Mouse (Mus musculus) c-Kit-negative CD71-positive TER-119-positive erythroid progenitor cells, embryonic 14.5 days (primary cell): Measurements from ENCODE around the gene Dscam.

ENCODE experiments used
- DNase-seq: peaks from one replicate; pipeline ENCODE4 v3.0.0-alpha.2; 2013; ENCODE audit warnings: low read depth, low spot score

Gene Dscam

GRCm38 (mm10) chr16:96761225-96761624 lies 409.3 kb downstream of the Dscam start:
- no peak for DNase-seq

GRCm38 (mm10) chr16:96759081-96759603 lies 411.4 kb downstream of the Dscam start:
- no peak for DNase-seq

- DNase-seq, result no peak
Measured at GRCm38 (mm10) chr16:96758381-96758780, 412.2 kb downstream of the Dscam start.

- DNase-seq, result no peak
Measured at GRCm38 (mm10) chr16:96757588-96758313, 412.8 kb downstream of the Dscam start.

- DNase-seq, result no peak
Measured at GRCm38 (mm10) chr16:96756994-96757393, 413.6 kb downstream of the Dscam start.

GRCm38 (mm10) chr16:96754971-96755504 lies 415.5 kb downstream of the Dscam start:
- DNase-seq, result no peak

- DNase-seq, result no peak
Measured at GRCm38 (mm10) chr16:96754381-96754780, 416.2 kb downstream of the Dscam start.

GRCm38 (mm10) chr16:96753781-96754173 lies 416.8 kb downstream of the Dscam start:
- no peak for DNase-seq

GRCm38 (mm10) chr16:96753164-96753780 lies 417.3 kb downstream of the Dscam start:
- DNase-seq, result no peak

- DNase-seq, result no peak
Measured at GRCm38 (mm10) chr16:96742475-96743255, 427.9 kb downstream of the Dscam start.

GRCm38 (mm10) chr16:96741336-96741735 lies 429.2 kb downstream of the Dscam start:
- no peak for DNase-seq

GRCm38 (mm10) chr16:96740073-96741055 lies 430.2 kb downstream of the Dscam start:
- DNase-seq, result no peak

GRCm38 (mm10) chr16:96736501-96736900 lies 434.1 kb downstream of the Dscam start:
- DNase-seq, result no peak

- no peak for DNase-seq
Measured at GRCm38 (mm10) chr16:96730881-96731280, 439.7 kb downstream of the Dscam start.

GRCm38 (mm10) chr16:96727836-96728774 lies 442.4 kb downstream of the Dscam start:
- DNase-seq, result no peak

GRCm38 (mm10) chr16:96725071-96725724 lies 445.4 kb downstream of the Dscam start:
- no peak for DNase-seq

- no peak for DNase-seq
Measured at GRCm38 (mm10) chr16:96724591-96724990, 446.0 kb downstream of the Dscam start.

GRCm38 (mm10) chr16:96724123-96724522 lies 446.4 kb downstream of the Dscam start:
- no peak for DNase-seq

GRCm38 (mm10) chr16:96723066-96723669 lies 447.4 kb downstream of the Dscam start:
- DNase-seq, result no peak
